Mouse (Mus musculus): Measurements from ENCODE around the gene Sh3pxd2a.

DNA sequence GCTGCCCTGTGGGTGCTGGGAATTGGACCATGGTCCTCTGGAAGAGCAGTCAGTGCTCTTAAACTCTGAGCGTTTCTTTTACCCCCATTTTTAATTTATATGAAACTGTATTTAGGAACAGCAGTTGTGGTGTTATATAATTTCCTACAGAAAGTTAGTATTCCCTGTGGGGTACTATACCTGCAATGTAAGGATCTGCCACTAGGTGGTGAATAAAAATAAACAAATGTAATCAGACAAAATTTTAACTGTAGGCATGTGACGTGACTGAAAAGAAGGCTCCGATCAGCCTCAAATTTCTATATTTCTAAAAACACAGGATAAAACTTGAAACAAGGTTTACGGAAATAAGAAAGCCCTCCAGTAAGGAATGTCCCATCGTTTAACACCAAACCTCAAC is 81.9 kb downstream of the Sh3pxd2a start:
- TF ChIP-seq CTCF (conservative IDR thresholded peaks at IDR 0.05; ENCODE audit: low read length), result no peak
- no peak for TF ChIP-seq NANOG (IDR thresholded peaks at IDR 0.05; ENCODE audit: borderline replicate concordance, low read length)
